Mouse (Mus musculus): ENCODE data around the gene Bcl2l11. TPM values are rescaled to one million over a fixed set of nuclear protein-coding genes. Genes with fewer than 3 reads are reported as not detected.

The Bcl2l11 gene
- polyA plus RNA-seq, 1 experiment from 2014 or later = 16.9 TPM

DNA sequence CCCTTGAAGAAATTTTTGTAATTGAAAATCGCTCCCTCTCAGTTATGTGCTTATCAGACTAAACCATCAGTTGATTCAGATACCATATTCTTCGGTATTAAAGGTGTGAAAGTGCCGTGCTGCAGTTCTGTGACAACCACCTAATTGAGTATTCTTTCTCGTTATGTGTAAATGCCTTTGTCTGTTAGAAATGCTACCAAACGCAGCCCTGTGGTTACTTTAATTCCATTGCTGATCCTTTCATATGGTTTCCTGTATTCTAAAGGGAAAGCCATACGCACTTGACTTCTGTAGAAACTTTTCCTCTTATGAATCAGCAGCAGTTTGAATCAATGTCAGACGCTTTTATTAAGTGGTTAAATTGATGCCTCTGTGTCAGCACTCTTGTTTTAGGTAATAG lies 8.2 kb upstream of the Bcl2l11 start:
- no peaks in the 10 kb centered on the region for H3K36me3 ChIP-seq
- no peak for DNase-seq (ENCODE audit: low spot score)
- H3K27me3 ChIP-seq (ENCODE audit: insufficient read depth, poor library complexity, severe bottlenecking) = no peaks in the 10 kb centered on the region
- peaks cover 10% of the 10 kb centered on the region for H3K4me1 ChIP-seq
- no peak overlapping the region for H3K4me3 ChIP-seq
- H3K9me3 ChIP-seq = no peaks in the 10 kb centered on the region
- WGBS = 81% methylated on average over 7 of the region's 7 CpGs
- no peak overlapping the region for H3K27ac ChIP-seq

DNA sequence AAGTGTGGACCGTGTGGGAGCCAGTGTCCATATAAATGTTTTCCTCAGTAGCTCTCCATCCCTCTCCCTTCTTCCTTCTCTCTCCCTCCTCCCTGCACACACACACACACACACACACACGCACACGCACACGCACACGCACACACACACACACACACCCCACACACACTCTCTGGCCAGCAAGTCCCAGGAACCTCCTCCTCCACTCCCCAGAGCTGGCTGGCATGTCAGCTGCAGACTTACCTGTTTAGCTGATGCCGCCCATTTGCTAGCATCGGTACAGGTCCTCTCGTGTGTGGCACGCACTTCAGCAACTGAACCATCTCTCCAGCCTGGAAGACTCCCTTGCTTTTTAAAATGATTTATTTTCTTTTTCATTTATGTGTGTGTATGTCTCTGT lies 6.9 kb upstream of the Bcl2l11 start:
- 87% methylated on average over 9 of the region's 9 CpGs for WGBS
- no peaks in the 10 kb centered on the region for H3K36me3 ChIP-seq
- H3K27me3 ChIP-seq (ENCODE audit: insufficient read depth, poor library complexity, severe bottlenecking) = peaks cover 10% of the 10 kb centered on the region
- no peak overlapping the region for H3K4me3 ChIP-seq
- H3K9me3 ChIP-seq = no peaks in the 10 kb centered on the region
- peaks cover 24% of the 10 kb centered on the region for H3K4me1 ChIP-seq
- peak; percentile 70 for DNase-seq (ENCODE audit: low spot score)
- no peak overlapping the region for H3K27ac ChIP-seq

DNA sequence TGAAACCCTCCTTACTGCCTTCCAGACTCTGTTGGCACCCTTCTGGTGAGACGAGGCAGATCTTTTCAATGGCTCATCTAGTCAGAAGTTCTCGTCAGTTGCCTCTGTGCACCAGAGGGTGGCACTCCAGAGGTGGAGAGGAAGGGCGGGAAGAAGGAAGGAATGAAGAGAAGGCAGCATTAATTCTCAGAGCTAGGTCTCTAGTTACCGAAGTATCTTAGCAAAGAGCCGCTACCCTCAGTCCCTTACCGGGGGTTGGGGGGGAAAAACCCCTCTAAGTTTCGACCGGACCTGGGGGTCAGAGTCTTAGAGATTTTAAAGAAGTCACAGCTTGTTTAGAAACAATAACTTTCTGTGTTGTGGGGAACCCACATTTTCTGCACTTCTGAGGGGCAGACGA lies 3.3 kb upstream of the Bcl2l11 start:
- Histone ChIP-seq H3K36me3 (no peaks in the 10 kb centered on the region), H3K9me3 (no peaks in the 10 kb centered on the region), H3K27me3 (ENCODE audit: insufficient read depth, poor library complexity, severe bottlenecking) (peaks cover 15% of the 10 kb centered on the region), H3K27ac (peak overlapping the region; percentile 59; the same call in 1 of the 2 replicates), H3K4me1 (peaks cover 36% of the 10 kb centered on the region), H3K4me3 (peak overlapping the region; percentile 91)
- 1% methylated on average over 9 of the region's 9 CpGs for WGBS
- DNase-seq (ENCODE audit: low spot score) = no peak

DNA sequence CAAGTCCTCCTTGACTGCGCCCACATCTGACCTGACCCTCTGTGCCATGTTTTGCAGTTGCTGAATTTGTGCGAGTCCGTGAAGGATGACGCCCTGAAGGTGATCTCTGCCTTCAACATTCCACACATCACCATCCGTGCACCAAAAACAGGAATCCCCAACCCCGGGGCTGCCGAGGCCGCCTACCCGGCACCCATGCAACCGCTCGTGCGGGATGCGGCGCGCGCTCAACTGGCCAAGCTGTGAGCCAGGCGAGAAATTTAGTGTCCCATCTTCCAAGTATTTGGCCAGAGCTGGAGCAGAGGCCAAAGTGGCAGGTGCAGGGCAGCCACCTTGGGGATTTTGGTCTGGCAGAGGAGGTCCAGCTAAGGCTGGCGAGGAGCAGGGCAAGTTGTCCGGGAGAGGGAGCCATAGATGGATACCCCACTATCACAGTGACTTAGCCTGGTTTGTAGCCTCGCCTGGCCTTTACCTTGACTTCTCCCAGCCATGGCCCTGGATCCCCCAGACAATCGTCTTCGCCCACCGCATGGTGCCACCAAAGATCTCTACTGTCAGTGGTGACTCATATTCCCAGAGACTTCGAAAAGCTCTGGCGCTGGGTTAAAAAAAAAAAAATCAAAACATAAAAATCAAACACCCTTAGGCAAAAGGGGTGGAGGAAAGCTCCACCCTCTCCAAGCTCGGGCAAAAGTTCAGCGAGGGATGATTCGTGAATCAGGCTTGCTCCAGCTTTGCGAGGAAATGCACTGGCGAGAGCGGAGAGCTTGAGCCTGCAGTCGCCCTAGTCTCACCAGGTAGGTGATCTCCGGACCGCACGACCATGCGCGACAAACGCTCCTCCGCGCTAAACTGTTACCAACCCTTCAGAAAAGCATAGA lies 2.7 kb upstream of the Bcl2l11 start:
- Histone ChIP-seq H3K27me3 (ENCODE audit: insufficient read depth, poor library complexity, severe bottlenecking) (peaks cover 15% of the 10 kb centered on the region), H3K27ac (peak overlapping the region; percentile 97), H3K4me3 (peak overlapping the region; percentile 91), H3K4me1 (peaks cover 36% of the 10 kb centered on the region), H3K9me3 (no peaks in the 10 kb centered on the region), H3K36me3 (no peaks in the 10 kb centered on the region)
- WGBS = 1% methylated on average over 40 of the region's 40 CpGs
- DNase-seq (ENCODE audit: low spot score) = no peak

DNA sequence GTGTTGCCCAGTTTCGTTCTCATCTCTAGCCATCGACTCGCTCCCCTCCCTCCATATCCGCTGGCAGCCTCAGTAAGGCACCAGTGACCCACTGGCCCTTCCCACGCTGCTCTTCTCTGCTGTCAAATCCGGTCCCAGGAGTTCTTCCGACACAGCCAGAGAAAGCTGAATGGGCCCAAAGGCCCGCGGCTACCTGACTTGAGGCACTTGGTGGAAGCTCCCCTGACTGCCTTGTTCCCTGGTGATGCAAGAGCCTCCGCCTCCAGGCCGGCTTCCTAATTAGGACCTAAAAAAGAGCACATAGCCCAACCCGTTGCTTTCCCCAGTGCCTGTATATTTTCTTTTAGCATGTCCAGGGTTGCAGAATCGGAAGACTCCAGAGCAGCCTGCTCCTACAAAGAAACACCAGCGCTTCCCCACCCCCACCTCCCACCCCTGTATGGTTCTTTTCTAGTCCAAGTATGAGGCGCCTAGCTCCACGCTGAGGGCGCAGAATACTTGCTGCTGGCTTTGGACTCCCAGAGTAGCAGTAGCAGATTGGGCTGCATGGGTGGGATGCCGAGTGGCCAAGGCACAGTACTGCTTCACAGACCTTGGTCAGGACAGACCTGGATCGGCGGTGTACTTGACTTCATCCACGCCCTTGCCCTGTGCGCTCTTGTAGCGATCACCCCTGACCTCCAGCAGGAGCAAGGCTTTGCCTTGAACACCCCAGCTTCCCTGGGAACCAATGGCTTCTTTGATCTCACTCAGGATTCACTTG lies 1.7 kb upstream of the Bcl2l11 start:
- peak overlapping the region; percentile 97 for H3K27ac ChIP-seq
- H3K27me3 ChIP-seq (ENCODE audit: insufficient read depth, poor library complexity, severe bottlenecking) = peaks cover 15% of the 10 kb centered on the region

DNA sequence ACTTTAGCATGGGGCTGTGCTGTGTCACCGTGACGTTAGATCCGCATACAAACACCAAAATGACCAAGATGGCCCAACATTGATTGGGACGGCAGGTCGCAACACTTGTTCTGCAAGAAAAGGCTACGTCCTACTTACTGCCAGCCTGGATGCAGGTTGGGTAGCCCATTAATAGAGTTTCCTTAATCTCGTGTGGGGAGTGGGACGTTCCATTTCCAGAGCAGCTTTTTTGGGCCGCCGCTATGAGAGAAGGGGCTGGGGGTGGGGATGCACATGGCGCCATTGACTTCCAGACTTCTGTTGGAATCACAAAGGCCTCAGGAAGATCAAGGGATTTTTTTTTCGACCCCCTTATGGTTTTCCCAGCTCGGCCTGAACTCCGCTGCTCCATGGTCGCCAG lies 1.1 kb upstream of the Bcl2l11 start:
- Histone ChIP-seq H3K4me1 (peaks cover 49% of the 10 kb centered on the region), H3K4me3 (peak overlapping the region; percentile 91), H3K9me3 (no peaks in the 10 kb centered on the region), H3K36me3 (peaks cover 5% of the 10 kb centered on the region; the same call in 1 of the 2 replicates), H3K27me3 (ENCODE audit: insufficient read depth, poor library complexity, severe bottlenecking) (peaks cover 15% of the 10 kb centered on the region), H3K27ac (peak overlapping the region; percentile 97)
- 4% methylated on average over 15 of the region's 15 CpGs for WGBS
- peak; percentile 77 for DNase-seq (ENCODE audit: low spot score)

More for the DNA sequence above, 1.7 kb upstream of the Bcl2l11 start:
- H3K4me3 ChIP-seq = peak overlapping the region; percentile 91
- 0 out of 2 replicates have a peak, but pooled peaks cover 3% of the 10 kb centered on the region for H3K36me3 ChIP-seq
- H3K9me3 ChIP-seq = no peaks in the 10 kb centered on the region
- peak; percentile 76 for DNase-seq (ENCODE audit: low spot score)
- 3% methylated on average over 23 of the region's 23 CpGs for WGBS
- peaks cover 45% of the 10 kb centered on the region for H3K4me1 ChIP-seq

DNA sequence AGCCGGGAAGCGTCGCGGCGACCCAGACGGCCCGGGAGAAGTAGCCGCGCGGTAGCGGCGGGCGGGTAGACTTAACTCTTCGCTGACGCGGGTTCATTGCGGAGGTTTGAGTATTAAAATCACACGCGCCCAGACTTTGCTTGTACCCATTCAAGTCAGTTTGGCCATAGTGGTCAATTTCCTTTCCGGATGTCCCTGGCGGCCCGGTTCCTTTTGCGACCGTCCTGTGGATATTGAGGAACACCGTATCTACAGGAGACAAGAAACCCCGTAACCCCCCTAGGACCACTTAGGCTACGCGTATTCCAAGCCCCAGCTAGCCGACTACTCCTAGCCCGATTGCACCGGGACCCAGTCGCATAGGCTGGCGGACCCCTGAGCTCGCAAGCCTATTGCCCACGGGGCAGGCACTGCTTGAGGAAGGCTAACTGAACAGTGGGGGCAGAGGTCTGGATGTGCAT lies 783 bp downstream of the Bcl2l11 start:
- Histone ChIP-seq H3K27ac (peak overlapping the region; percentile 97), H3K27me3 (ENCODE audit: insufficient read depth, poor library complexity, severe bottlenecking) (peaks cover 15% of the 10 kb centered on the region), H3K4me3 (peak overlapping the region; percentile 91), H3K4me1 (peaks cover 49% of the 10 kb centered on the region), H3K36me3 (peaks cover 18% of the 10 kb centered on the region), H3K9me3 (no peaks in the 10 kb centered on the region)
- no peak for DNase-seq (ENCODE audit: low spot score)
- WGBS = under 1% methylated on average over 35 of the region's 35 CpGs

DNA sequence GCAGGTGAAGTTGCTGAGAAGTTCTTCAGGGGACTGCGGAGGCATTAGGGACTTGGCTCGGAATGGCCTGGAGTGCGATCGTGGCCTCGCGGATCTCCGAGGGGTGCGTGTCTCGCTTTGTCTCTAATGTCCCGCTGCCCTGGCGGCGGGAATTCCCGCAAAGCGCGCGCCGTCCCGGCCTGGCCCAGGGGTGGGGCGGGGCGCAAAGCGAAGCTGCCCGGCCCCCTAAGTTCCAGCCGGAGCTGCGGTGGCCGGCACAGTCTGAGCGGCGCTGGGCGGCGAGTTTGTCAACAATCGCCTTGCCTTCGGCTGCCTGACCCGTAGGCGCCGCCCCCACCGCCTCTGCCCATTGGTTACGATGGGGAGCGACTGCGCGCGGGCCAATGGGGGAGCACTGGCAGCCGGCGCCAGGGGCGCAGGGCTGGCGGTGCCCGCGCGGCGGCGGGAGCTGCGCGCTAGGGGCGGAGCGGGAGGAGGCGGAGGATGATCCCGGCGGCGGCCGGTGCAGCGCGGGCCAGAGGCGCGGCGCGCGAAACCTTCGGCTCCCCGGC lies 1.4 kb downstream of the Bcl2l11 start:
- H3K27ac ChIP-seq = peak overlapping the region; percentile 97
- peaks cover 15% of the 10 kb centered on the region for H3K27me3 ChIP-seq (ENCODE audit: insufficient read depth, poor library complexity, severe bottlenecking)
- peak overlapping the region; percentile 91 for H3K4me3 ChIP-seq
- peak; percentile 97 for DNase-seq (ENCODE audit: low spot score)
- peaks cover 21% of the 10 kb centered on the region for H3K36me3 ChIP-seq
- H3K9me3 ChIP-seq = no peaks in the 10 kb centered on the region
- under 1% methylated on average over 67 of the region's 67 CpGs for WGBS
- H3K4me1 ChIP-seq = peaks cover 48% of the 10 kb centered on the region

DNA sequence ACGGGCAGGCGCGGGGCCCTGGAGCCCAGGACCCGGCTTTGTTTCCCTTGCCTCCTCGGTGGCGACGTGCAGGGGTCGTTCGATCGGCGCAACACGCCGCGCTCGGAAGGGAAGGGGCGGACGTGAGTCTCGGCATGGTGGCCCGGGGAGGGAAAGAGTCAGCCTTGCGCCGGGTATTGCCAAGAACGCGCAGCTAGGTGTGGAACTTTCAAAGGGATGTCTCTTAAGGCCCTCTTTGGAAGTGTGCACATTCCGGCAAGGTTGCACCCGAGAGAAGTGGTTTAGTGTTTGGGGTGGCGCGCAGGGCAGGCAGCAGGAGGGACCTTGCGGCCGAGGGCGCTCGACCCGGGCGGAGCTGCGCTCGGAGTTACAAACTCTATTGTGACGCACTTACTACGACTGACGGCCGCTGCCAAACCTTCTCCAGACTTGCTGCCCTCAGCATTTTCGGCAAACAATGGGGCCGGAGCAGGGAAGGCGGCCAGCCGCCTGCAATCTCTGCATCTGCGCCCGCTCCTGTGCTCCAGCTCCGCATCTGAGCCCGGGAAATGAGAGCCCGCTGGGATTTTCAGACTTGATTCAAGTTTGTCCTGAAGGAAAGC lies 2.0 kb downstream of the Bcl2l11 start:
- no peaks in the 10 kb centered on the region for H3K9me3 ChIP-seq
- peak overlapping the region; percentile 91 for H3K4me3 ChIP-seq
- peak; percentile 93 for DNase-seq (ENCODE audit: low spot score)
- peaks cover 14% of the 10 kb centered on the region for H3K27me3 ChIP-seq (ENCODE audit: insufficient read depth, poor library complexity, severe bottlenecking)
- peaks cover 25% of the 10 kb centered on the region for H3K36me3 ChIP-seq
- peak overlapping the region; percentile 97 for H3K27ac ChIP-seq
- 0% methylated on average over 48 of the region's 48 CpGs for WGBS
- H3K4me1 ChIP-seq = peaks cover 45% of the 10 kb centered on the region

DNA sequence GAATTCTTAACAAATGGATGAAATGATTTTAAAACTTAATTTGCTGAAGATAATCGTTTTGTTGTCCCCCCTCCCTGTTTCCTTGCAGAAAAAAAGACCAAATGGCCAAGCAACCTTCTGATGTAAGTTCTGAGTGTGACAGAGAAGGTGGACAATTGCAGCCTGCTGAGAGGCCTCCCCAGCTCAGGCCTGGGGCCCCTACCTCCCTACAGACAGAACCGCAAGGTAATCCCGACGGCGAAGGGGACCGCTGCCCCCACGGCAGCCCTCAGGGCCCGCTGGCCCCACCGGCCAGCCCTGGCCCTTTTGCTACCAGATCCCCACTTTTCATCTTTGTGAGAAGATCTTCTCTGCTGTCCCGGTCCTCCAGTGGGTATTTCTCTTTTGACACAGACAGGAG lies 2.7 kb downstream of the Bcl2l11 start:
- peak overlapping the region; percentile 91 for H3K4me3 ChIP-seq
- peak overlapping the region; percentile 97 for H3K27ac ChIP-seq
- H3K27me3 ChIP-seq (ENCODE audit: insufficient read depth, poor library complexity, severe bottlenecking) = peaks cover 9% of the 10 kb centered on the region; the same call in 1 of the 2 replicates
- peaks cover 31% of the 10 kb centered on the region for H3K36me3 ChIP-seq
- no peak for DNase-seq (ENCODE audit: low spot score)
- peaks cover 39% of the 10 kb centered on the region for H3K4me1 ChIP-seq
- 32% methylated on average over 10 of the region's 10 CpGs for WGBS
- H3K9me3 ChIP-seq = no peaks in the 10 kb centered on the region

DNA sequence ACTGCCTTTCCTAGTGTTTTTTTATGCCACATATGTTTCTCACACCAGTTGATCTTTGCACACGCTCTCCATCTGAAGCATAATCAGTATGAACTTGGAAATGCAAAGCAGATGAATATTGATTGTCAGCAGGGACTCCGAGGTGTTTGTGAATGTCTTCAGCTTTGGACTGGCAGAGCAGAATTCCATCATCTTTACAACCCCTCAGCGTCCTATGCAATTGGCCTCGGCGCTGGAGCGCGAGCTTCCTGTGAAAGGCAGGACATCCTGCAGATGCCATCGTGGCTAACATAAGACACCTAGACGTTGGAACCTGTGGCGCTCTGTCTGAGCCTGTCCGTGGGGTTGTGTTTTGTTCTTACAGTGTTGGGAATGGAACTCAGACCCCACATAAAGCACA lies 5.7 kb downstream of the Bcl2l11 start:
- DNase-seq (ENCODE audit: low spot score) = peak; percentile 71
- Histone ChIP-seq H3K36me3 (peaks cover 51% of the 10 kb centered on the region), H3K27me3 (ENCODE audit: insufficient read depth, poor library complexity, severe bottlenecking) (no peaks in the 10 kb centered on the region), H3K4me3 (no peak overlapping the region), H3K9me3 (no peaks in the 10 kb centered on the region), H3K27ac (no peak overlapping the region), H3K4me1 (peaks cover 28% of the 10 kb centered on the region)
- WGBS = 90% methylated on average over 11 of the region's 11 CpGs

DNA sequence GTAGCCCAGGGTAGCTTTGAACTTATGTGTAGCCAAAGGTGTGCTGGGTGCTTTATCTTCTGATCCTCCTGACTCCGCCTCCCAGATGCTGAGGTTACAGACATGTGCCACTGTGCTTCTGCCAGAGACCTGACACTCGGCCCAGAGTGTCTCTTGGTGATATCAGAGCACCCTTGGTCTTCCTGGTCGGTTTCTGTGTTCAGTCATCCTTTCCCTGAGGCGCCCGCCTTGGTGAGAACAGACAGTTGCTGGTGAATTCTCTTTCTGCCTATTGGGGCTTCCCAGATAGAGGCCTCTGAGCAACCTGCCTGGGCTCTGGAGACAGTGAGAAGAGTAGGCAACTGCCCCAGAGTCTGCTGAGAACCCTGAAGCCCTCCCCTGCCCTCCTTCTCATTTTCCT lies 6.8 kb downstream of the Bcl2l11 start:
- 73% methylated on average over 5 of the region's 5 CpGs for WGBS
- H3K4me1 ChIP-seq = peaks cover 40% of the 10 kb centered on the region

More for the DNA sequence above, 6.8 kb downstream of the Bcl2l11 start:
- H3K27me3 ChIP-seq (ENCODE audit: insufficient read depth, poor library complexity, severe bottlenecking) = no peaks in the 10 kb centered on the region
- no peak for DNase-seq (ENCODE audit: low spot score)
- peaks cover 60% of the 10 kb centered on the region for H3K36me3 ChIP-seq
- H3K4me3 ChIP-seq = no peak overlapping the region
- no peak overlapping the region for H3K27ac ChIP-seq
- no peaks in the 10 kb centered on the region for H3K9me3 ChIP-seq

All from heart, embryonic 10.5 days (tissue).